Mouse (Mus musculus): Measurements from ENCODE around the gene Dag1. TPM values are rescaled to one million over a fixed set of nuclear protein-coding genes. Genes with fewer than 3 reads are reported as not detected.
"Not testable (repeated sequence)": the region's sequence is repeated elsewhere in the genome, so short reads cannot be mapped to it uniquely, and the experiment has no call there.

The Dag1 gene
- total RNA-seq, 2 experiments from 2014 or later: 5.4 to 12.3 TPM

DNA sequence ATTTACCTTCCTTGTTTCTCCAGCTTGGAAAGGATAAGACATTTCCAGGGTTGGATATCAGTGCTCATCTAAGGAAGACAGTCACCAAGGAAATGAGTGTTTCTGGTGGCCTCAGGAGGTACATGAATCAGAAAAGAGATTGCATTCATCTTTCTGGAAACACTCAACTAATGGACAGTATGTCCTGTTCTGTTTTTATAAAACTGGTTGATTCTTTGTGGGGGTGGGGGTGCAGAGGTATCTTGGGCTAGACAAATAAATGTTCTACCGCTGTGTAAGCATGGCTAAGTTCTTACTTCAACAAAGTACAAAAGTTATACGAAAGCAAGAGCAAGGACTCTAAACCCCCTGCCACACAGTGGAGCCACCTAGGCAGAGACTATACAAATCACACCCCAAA lies 30.9 kb downstream of the Dag1 start:
- no peak for ATAC-seq (ENCODE audit: poor library complexity, severe bottlenecking)

- ATAC-seq (ENCODE audit: poor library complexity, severe bottlenecking): no peak
These were observed 35.7 kb downstream of the Dag1 start for GRCm38 (mm10) chr9:108227911-108228649.

- no peak for ATAC-seq (ENCODE audit: poor library complexity, severe bottlenecking)
These were observed 38.6 kb downstream of the Dag1 start for GRCm38 (mm10) chr9:108225166-108225565.

DNA sequence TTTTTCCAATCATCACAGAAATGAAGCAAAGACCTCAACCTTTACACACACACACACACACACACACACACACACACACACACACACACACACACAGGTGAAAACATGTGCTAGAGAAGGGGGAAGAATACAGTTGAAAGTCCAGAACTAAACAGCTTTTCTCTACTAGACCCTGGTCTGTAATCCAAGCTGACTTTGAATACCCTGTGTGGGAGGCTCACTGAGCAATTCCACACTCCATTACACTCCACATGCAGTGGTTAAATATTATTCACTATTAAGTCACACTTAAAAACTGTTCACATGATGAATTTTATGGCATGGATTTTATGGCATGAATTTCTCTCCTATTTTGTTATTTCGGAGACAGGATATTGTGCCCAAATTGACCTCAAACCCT lies 40.1 kb downstream of the Dag1 start:
- ATAC-seq (ENCODE audit: poor library complexity, severe bottlenecking): no peak

DNA sequence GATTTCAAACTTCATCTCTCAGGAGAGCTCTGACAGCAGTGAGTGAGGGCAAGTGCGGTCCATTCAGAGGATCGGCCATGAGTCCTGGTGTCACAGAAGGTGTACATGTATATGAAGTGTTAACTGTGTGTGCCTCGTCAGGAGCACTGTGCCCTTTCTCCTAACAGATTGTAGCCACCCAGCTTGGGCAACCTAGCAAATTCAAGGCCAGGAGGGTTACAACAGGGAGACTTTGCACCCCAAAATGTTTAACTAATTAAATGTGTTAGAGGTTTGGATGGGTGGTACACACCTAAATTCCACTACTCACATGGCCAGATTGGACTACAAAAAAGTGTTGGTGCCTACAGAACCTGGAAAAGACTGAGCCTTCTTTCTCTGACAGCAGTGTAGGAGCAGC lies 42.2 kb downstream of the Dag1 start:
- ATAC-seq (ENCODE audit: poor library complexity, severe bottlenecking): no peak

- no peak for ATAC-seq (ENCODE audit: poor library complexity, severe bottlenecking)
These were observed 43.4 kb downstream of the Dag1 start for GRCm38 (mm10) chr9:108220380-108220774.

DNA sequence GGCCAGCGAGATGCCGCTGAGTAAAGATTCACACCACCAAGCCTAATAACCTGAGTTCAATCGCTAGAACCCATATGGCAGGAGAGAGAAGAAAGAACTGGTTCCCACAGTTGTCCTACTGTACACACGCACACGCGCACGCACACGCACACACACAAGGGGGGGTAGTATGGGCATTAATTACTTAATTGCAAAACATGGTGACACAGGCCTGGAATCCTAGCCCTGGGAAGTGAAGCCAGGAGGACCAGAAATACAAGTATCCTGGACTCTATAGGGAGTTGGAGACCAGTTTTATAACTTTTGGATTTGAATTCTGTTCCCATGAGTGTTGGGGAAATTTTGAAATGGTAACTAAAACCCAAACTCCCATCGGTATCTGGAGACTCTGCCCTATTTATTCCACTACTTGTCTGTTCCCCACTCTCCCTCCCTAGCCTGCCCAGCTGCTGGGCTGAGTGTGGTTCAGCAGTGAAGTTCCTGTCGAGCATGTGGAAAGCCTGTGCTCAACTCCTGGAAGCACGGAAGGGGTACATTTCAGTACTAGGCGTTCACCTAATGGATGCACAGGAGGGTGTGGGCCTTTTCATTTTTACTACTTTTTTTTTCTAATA lies 43.9 kb downstream of the Dag1 start:
- no peak for ATAC-seq (ENCODE audit: poor library complexity, severe bottlenecking)

GRCm38 (mm10) chr9:108217936-108218543 lies 45.7 kb downstream of the Dag1 start:
- no peak for ATAC-seq (ENCODE audit: poor library complexity, severe bottlenecking)

GRCm38 (mm10) chr9:108217406-108217805 lies 46.4 kb downstream of the Dag1 start:
- ATAC-seq (ENCODE audit: poor library complexity, severe bottlenecking): no peak

- no peak for ATAC-seq (ENCODE audit: poor library complexity, severe bottlenecking)
These were observed 50.7 kb downstream of the Dag1 start for GRCm38 (mm10) chr9:108213105-108213504.

- ATAC-seq (ENCODE audit: poor library complexity, severe bottlenecking): no peak
These were observed 51.3 kb downstream of the Dag1 start for GRCm38 (mm10) chr9:108212426-108212825.

GRCm38 (mm10) chr9:108205571-108205901 lies 58.2 kb downstream of the Dag1 start:
- ATAC-seq (ENCODE audit: poor library complexity, severe bottlenecking): no peak

GRCm38 (mm10) chr9:108204884-108205570 lies 58.7 kb downstream of the Dag1 start:
- no peak for ATAC-seq (ENCODE audit: poor library complexity, severe bottlenecking)

DNA sequence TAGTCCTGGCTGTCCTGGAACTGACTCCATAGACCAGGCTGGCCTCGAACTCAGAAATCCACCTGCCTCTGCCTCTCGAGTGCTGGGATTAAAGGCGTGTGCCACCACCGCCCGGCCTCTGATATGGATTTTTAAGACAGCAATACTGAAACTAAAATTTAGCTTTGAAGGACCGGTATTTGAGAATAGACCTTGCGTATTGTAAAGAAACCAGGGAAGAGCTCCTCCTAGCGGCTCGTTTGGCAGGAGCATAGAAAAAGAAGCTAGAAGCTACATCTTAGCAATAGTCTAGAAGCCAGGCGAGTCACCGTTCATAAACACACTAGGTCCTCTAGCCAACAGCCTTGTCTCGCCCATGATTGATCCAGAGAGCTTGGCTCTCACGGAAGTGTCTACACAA lies 60.7 kb downstream of the Dag1 start:
- ATAC-seq (ENCODE audit: poor library complexity, severe bottlenecking): peak; percentile 41

- ATAC-seq (ENCODE audit: poor library complexity, severe bottlenecking): no peak
These were observed 61.6 kb downstream of the Dag1 start for GRCm38 (mm10) chr9:108202169-108202568.

- ATAC-seq (ENCODE audit: poor library complexity, severe bottlenecking): peak; percentile 97
These were observed 62.6 kb downstream of the Dag1 start for GRCm38 (mm10) chr9:108201160-108201559.

- no peak for ATAC-seq (ENCODE audit: poor library complexity, severe bottlenecking)
These were observed 65.1 kb downstream of the Dag1 start for GRCm38 (mm10) chr9:108198621-108199020.

- no peak for ATAC-seq (ENCODE audit: poor library complexity, severe bottlenecking)
These were observed 66.7 kb downstream of the Dag1 start for GRCm38 (mm10) chr9:108196920-108197677.

DNA sequence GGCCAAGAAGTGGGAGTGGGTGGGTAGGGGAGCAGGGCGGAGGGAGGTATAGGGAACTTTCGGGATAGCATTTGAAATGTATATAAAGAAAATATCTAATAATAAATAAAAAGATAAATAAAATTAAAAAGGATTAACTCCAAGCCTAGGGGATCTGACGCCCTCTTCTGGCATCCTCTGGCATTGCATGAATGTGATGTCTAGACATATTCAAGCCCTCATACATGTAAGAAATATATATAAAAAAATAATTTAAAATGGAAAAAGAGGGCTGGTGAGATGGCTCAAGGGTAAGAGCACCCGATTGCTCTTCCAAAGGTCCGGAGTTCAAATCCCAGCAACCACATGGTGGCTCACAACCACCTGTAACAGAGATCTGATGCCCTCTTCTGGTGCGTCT lies 67.5 kb downstream of the Dag1 start:
- ATAC-seq (ENCODE audit: poor library complexity, severe bottlenecking): not testable (repeated sequence)

GRCm38 (mm10) chr9:108189787-108190679 lies 73.7 kb downstream of the Dag1 start, which contains the start of gene Bsn:
TSS of gene Bsn (minus strand) at chr9:108190384.
- 0 out of 2 replicates have a peak, but pooled peaks have one; percentile 35 for ATAC-seq (ENCODE audit: poor library complexity, severe bottlenecking)
